Mouse (Mus musculus) E14TG2a.4 (cell line): Measurements from ENCODE around the gene Gm42372.

Experiments used
- CTCF ChIP-seq: conservative IDR thresholded peaks from 2 replicates; pipeline ENCODE4 v1.5.1; 2014; ENCODE audit warnings: low read length
- NANOG ChIP-seq: IDR thresholded peaks from 2 replicates; pipeline ENCODE4 v1.6.1; 2014; ENCODE audit warnings: borderline replicate concordance, low read length, mixed read lengths
- POU5F1 ChIP-seq: IDR thresholded peaks from 2 replicates; pipeline ENCODE4 v1.6.1; 2014; ENCODE audit warnings: low read length, borderline replicate concordance

GRCm38 (mm10) chr7:16976298-16976697 lies 6.6 kb upstream of the Gm42372 start:
- TF ChIP-seq CTCF (no peak), NANOG (no peak), POU5F1 (no peak)
